ENCODE assay signal across 9 mouse cellular contexts in genomic region chr4:135150031-135150801, GRCm38 (mm10). TPM values are rescaled to one million over a fixed set of nuclear protein-coding genes. Genes with fewer than 3 reads are reported as not detected.
DNase-seq lines count a peak whose midpoint lies in the region; ATAC-seq lines count a peak whose summit lies in the region.
"Had no signal": no experiment of that assay in that cellular context is flagged by ENCODE, and none has a peak within 500 bp of the region (broad histone marks: within the 10 kb centered on the region; RNA-seq: fewer than 3 reads in every experiment).

No protein-coding gene starts in this region.

- DNase-seq in neural tube, embryonic 10.5 days (ENCODE audit: extremely low spot score, low spot score), result peak; percentile 89
- peak; percentile 71 to 73 for DNase-seq in cerebellum, postnatal 36 days
- peak; percentile 47 for DNase-seq in gastrocnemius, postnatal 25 days
- peak; percentile 45 to 60 for DNase-seq in kidney, adult 8-10 months
- peak; percentile 75 for DNase-seq in liver
- peak; percentile 82 to 87 for DNase-seq in natural killer cell, adult 2 months (ENCODE audit: low spot score in 2 of 2)
- DNase-seq in thymus, adult 18-20 months, result peak; percentile 77 to 78

- H3K27ac ChIP-seq in neural tube, embryonic 15.5 days (replicated peaks), result no peak overlapping the region
- H3K27ac ChIP-seq: neural tube, embryonic 13.5 days had no signal

- no peak overlapping the region for H3K9ac ChIP-seq in neural tube, embryonic 15.5 days (replicated peaks)
- H3K9ac ChIP-seq: neural tube, embryonic 13.5 days had no signal

- H3K4me1 ChIP-seq in neural tube, embryonic 15.5 days, result peaks cover 26% of the 10 kb centered on the region

- no peak overlapping the region for H3K4me3 ChIP-seq in neural tube, embryonic 15.5 days (replicated peaks)
- H3K4me3 ChIP-seq: neural tube, embryonic 13.5 days had no signal

- WGBS in neural tube, embryonic 15.5 days, result 2% methylated on average over 32 of the region's 32 CpGs

- no peak overlapping the region for H3K4me2 ChIP-seq in neural tube, embryonic 15.5 days
- H3K4me2 ChIP-seq: neural tube, embryonic 13.5 days had no signal

- ATAC-seq in neural tube, embryonic 15.5 days (ENCODE audit: low FRiP score), result no peak

- H3K9me3 ChIP-seq in neural tube, embryonic 15.5 days (replicated peaks), result no peaks in the 10 kb centered on the region
- H3K9me3 ChIP-seq: neural tube, embryonic 13.5 days had no signal

- no peaks in the 10 kb centered on the region for H3K36me3 ChIP-seq in neural tube, embryonic 15.5 days
- H3K36me3 ChIP-seq: neural tube, embryonic 13.5 days had no signal

- H3K27me3 ChIP-seq in neural tube, embryonic 15.5 days (replicated peaks), result peaks cover 90% of the 10 kb centered on the region

RNA-seq across cellular contexts. Expression of gene Runx3, which starts 29.8 kb away (rescaled TPM):
- 0.19 and 1.1 TPM in 2 replicates for polyA plus RNA-seq in neural tube, embryonic 15.5 days (2015; fragmentation: Nextera tagmentation; extraction: Ambion mirVana)
- under 1 TPM in 1 of 2 experiments, not detected in 1; 0.11 TPM for total RNA-seq in gastrocnemius, postnatal 25 days (2021)
